Mouse (Mus musculus) limb, embryonic 14.5 days (tissue): ENCODE measurements at regions not wholly inside any gene's neighbourhood (a gene's known extent, or its start where the extent isn't known, plus 50 kb on each side); places are given as distances from the start of the nearest gene placed in this dataset.

Experiments
- ATAC-seq: fragments of 200-750 bp; cut with Nextera tagmentation; 2 replicates; pipeline ENCODE4 v1.8.0; 2017; ENCODE audit warnings: low read depth, moderate number of reproducible peaks, moderate TSS enrichment; ENCODE audit not compliant: low FRiP score
- DNase-seq: peaks from one replicate; pipeline ENCODE4 v3.0.0-alpha.2; 2015; ENCODE audit warnings: low spot score
- H3K27ac ChIP-seq: fragments of 300-500 bp; sonication (generic); replicated peaks from 2 replicates; pipeline ENCODE4 v1.5.1; 2014; ENCODE audit warnings: low read depth, mild to moderate bottlenecking, low read length, moderate library complexity, mixed read lengths
- H3K27me3 ChIP-seq: fragments of 300-500 bp; sonication (generic); 2 replicates; pipeline ENCODE4 v1.6.1; 2014; ENCODE audit warnings: low read length, mixed read lengths; ENCODE audit not compliant: control insufficient read depth, insufficient read depth
- H3K36me3 ChIP-seq: fragments of 300-500 bp; sonication (generic); 2 replicates; pipeline ENCODE4 v1.6.1; 2014; ENCODE audit warnings: mild to moderate bottlenecking, low read length, moderate library complexity, mixed read lengths; ENCODE audit not compliant: control insufficient read depth, insufficient read depth
- H3K4me1 ChIP-seq: fragments of 300-500 bp; sonication (generic); 2 replicates; pipeline ENCODE4 v1.6.1; 2014; ENCODE audit warnings: antibody characterized with exemption, low read length, mixed read lengths; ENCODE audit not compliant: control insufficient read depth, insufficient read depth
- H3K4me2 ChIP-seq: fragments of 300-500 bp; sonication (generic); replicated peaks from 2 replicates; pipeline ENCODE4 v1.6.1; 2014; ENCODE audit warnings: low read depth, mild to moderate bottlenecking, low read length, moderate library complexity; ENCODE audit not compliant: severe bottlenecking
- H3K4me3 ChIP-seq: fragments of 300-500 bp; sonication (generic); replicated peaks from 2 replicates; pipeline ENCODE4 v1.5.1; 2014; ENCODE audit warnings: low read length
- H3K9ac ChIP-seq: fragments of 300-500 bp; sonication (generic); 2 replicates; pipeline ENCODE4 v1.6.1; 2014; ENCODE audit warnings: mild to moderate bottlenecking, low read depth, low read length, moderate library complexity; ENCODE audit not compliant: severe bottlenecking
- H3K9me3 ChIP-seq: fragments of 300-500 bp; sonication (generic); 2 replicates; pipeline ENCODE4 v1.6.1; 2016; ENCODE audit warnings: low read length; ENCODE audit not compliant: control insufficient read depth
- POLR2A ChIP-seq: fragments of 200-500 bp; IDR thresholded peaks from 2 replicates; pipeline ENCODE4 v1.8.0; 2012; ENCODE audit warnings: inconsistent platforms, mild to moderate bottlenecking, moderate library complexity, borderline replicate concordance; ENCODE audit not compliant: insufficient read depth, insufficient read length; ENCODE audit errors: extremely low read depth
- WGBS: fragments of 180-500 bp; shearing (Covaris S2); extraction: QIAGEN DNeasy Blood & Tissue Kit; methylation state at CpG from one replicate; pipeline ENCODE4 v1.1.7; 2014; 5-methylcytosine and 5-hydroxymethylcytosine counted together

GRCm38 (mm10) chr19:26511756-26512155, 93.1 kb upstream of the Smarca2 start:
- no peak for DNase-seq

GRCm38 (mm10) chr19:26524583-26524982, 80.3 kb upstream of the Smarca2 start:
- no peak for DNase-seq
- TF ChIP-seq POLR2A = no peak
- H3K4me2 ChIP-seq = no peak overlapping the region
- no peaks in the 10 kb centered on the region for H3K27me3 ChIP-seq
- H3K9ac ChIP-seq = no peak overlapping the region
- no peaks in the 10 kb centered on the region for H3K36me3 ChIP-seq
- H3K4me1 ChIP-seq = no peaks in the 10 kb centered on the region
- 89% methylated on average over 3 of the region's 3 CpGs for WGBS
- no peaks in the 10 kb centered on the region for H3K9me3 ChIP-seq
- H3K27ac ChIP-seq = no peak overlapping the region
- no peak for ATAC-seq
- no peak overlapping the region for H3K4me3 ChIP-seq

More at GRCm38 (mm10) chr19:26511756-26512155, 93.1 kb upstream of the Smarca2 start:
- no peaks in the 10 kb centered on the region for H3K36me3 ChIP-seq
- H3K4me3 ChIP-seq = no peak overlapping the region
- WGBS = 80% methylated on average over 6 of the region's 6 CpGs
- no peak for ATAC-seq
- no peaks in the 10 kb centered on the region for H3K4me1 ChIP-seq
- no peak for TF ChIP-seq POLR2A
- no peaks in the 10 kb centered on the region for H3K27me3 ChIP-seq
- H3K9me3 ChIP-seq = no peaks in the 10 kb centered on the region
- no peak overlapping the region for H3K27ac ChIP-seq
- no peak overlapping the region for H3K9ac ChIP-seq
- no peak overlapping the region for H3K4me2 ChIP-seq

GRCm38 (mm10) chr19:26531390-26531789, 73.5 kb upstream of the Smarca2 start:
- no peak for TF ChIP-seq POLR2A
- Histone ChIP-seq H3K27me3 (no peaks in the 10 kb centered on the region), H3K4me3 (no peak overlapping the region), H3K9me3 (no peaks in the 10 kb centered on the region), H3K9ac (no peak overlapping the region), H3K36me3 (no peaks in the 10 kb centered on the region), H3K4me2 (no peak overlapping the region), H3K27ac (no peak overlapping the region), H3K4me1 (no peaks in the 10 kb centered on the region)
- DNase-seq (no peak), ATAC-seq (no peak)
- WGBS = 76% methylated on average over 4 of the region's 4 CpGs

GRCm38 (mm10) chr19:26532509-26532908, 72.3 kb upstream of the Smarca2 start:
- no peaks in the 10 kb centered on the region for H3K36me3 ChIP-seq
- no peak overlapping the region for H3K9ac ChIP-seq
- no peaks in the 10 kb centered on the region for H3K27me3 ChIP-seq
- TF ChIP-seq POLR2A = no peak
- 46% methylated on average over 6 of the region's 6 CpGs for WGBS
- H3K9me3 ChIP-seq = no peaks in the 10 kb centered on the region
- H3K4me2 ChIP-seq = no peak overlapping the region
- ATAC-seq (no peak), DNase-seq (no peak)
- H3K4me1 ChIP-seq = no peaks in the 10 kb centered on the region
- no peak overlapping the region for H3K4me3 ChIP-seq
- no peak overlapping the region for H3K27ac ChIP-seq

GRCm38 (mm10) chr19:26545671-26546070, 59.2 kb upstream of the Smarca2 start:
- H3K4me3 ChIP-seq = no peak overlapping the region
- no peak for TF ChIP-seq POLR2A
- H3K4me1 ChIP-seq = peaks cover 53% of the 10 kb centered on the region
- ATAC-seq (no peak), DNase-seq (peak; percentile 35)
- H3K9me3 ChIP-seq = peaks cover 4% of the 10 kb centered on the region; the same call in 1 of the 2 replicates
- no peaks in the 10 kb centered on the region for H3K36me3 ChIP-seq
- 11% methylated on average over 3 of the region's 3 CpGs for WGBS
- no peak overlapping the region for H3K4me2 ChIP-seq
- no peaks in the 10 kb centered on the region for H3K27me3 ChIP-seq
- no peak overlapping the region for H3K9ac ChIP-seq
- no peak overlapping the region for H3K27ac ChIP-seq

GRCm38 (mm10) chr19:26547522-26547921, 57.3 kb upstream of the Smarca2 start:
- 50% methylated on average over 6 of the region's 6 CpGs for WGBS
- H3K36me3 ChIP-seq = no peaks in the 10 kb centered on the region
- peaks cover 55% of the 10 kb centered on the region for H3K4me1 ChIP-seq
- DNase-seq = peak; percentile 52
- H3K4me3 ChIP-seq = no peak overlapping the region
- 0 out of 2 replicates have a peak, but pooled peaks have one; percentile 25 for ATAC-seq
- 0 out of 2 replicates have a peak overlapping the region, but pooled peaks have one; percentile 71 for H3K27ac ChIP-seq
- H3K27me3 ChIP-seq = no peaks in the 10 kb centered on the region
- H3K4me2 ChIP-seq = peak overlapping the region; percentile 27
- H3K9ac ChIP-seq = no peak overlapping the region
- no peak for TF ChIP-seq POLR2A
- no peaks in the 10 kb centered on the region for H3K9me3 ChIP-seq
